Mouse (Mus musculus): ENCODE results near the gene Pax9. TPM values are rescaled to one million over a fixed set of nuclear protein-coding genes. Genes with fewer than 3 reads are reported as not detected.

Gene Pax9
- not detected in 2 replicates for total RNA-seq (2023)

DNA sequence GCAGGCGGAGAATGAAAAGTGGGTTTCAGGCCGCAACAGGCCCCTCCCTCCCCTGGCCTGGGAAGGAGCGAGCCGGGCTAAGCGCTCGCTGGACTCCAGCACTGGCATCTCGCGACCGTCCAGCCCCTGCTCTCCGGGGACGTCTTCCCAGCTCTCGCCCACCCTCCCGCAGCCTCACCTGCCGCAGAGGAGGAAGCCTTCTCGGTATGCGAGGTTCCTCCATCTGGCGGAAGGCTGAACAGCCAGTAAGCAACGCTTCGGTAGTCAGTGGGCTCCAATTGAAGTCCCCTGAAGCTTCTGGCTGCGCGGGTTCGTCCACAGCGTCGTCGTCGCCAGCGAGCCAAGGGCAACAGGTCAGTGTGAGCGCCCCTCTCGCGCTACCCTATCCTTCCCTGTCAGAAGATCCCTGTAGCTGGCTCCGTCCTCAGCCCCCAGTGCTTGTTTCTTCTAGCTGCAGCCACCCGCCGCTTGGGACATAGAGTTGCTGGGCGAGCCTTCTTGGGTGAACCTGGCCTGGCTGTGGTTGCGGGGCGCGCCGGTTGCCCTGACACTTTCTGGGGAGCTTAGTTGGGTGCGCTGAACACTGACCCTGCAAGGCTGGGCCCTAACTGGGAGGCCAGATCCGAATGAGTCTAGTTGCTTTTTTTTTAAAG is at the start of gene Pax9:
Pax9 (plus strand) TSS at position 341 of the 653 bp plus-strand sequence.

Other genes with a start within 250 kb of the Pax9 start
- not detected in 2 replicates for gene Nkx2-1, start 154.9 kb upstream of the Pax9 start, total RNA-seq (2023)
- not detected in 2 replicates for gene Nkx2-9, start 78.5 kb upstream of the Pax9 start, total RNA-seq (2023)